Mouse (Mus musculus) Patski (cell line): ENCODE results near the gene Phactr4. TPM values are rescaled to one million over a fixed set of nuclear protein-coding genes. Genes with fewer than 3 reads are reported as not detected.
A peak's percentile ranks its signal among the peaks of the same experiment; 100 is the strongest.

ENCODE experiments used
- ATAC-seq: fragments of 100-300 bp; one replicate; pipeline ENCODE4 v1.8.0; 2021
- CTCF ChIA-PET: fragments of 350-600 bp; sonication (Branson Sonifier 250); formaldehyde crosslinking; loops from one replicate; lab custom pipeline; 2022; ENCODE audit warnings: inconsistent platforms; lab: Charles Lee
- POLR2A ChIA-PET: fragments of 350-600 bp; sonication (Branson Sonifier 250); formaldehyde crosslinking; loops from one replicate; lab custom pipeline; 2022; ENCODE audit warnings: antibody characterized with exemption, inconsistent platforms; lab: Charles Lee
- DNase-seq: peaks from one replicate; pipeline ENCODE4 v3.0.0-alpha.2; 2011; ENCODE audit warnings: low read depth, low spot score
- H3K27me3 ChIP-seq: fragments of 371-371 bp; one replicate; pipeline ENCODE4 v1.5.1; 2021
- CTCF ChIP-seq: fragments of 100-300 bp; IDR thresholded peaks from one replicate; pipeline ENCODE4 v1.5.1; 2021
- in situ Hi-C: fragments of 300-500 bp; cut with MboI; formaldehyde crosslinking; loops from 3 replicates; pipeline ENCODE4 v1.11.1; 2018; ENCODE audit warnings: low pct_unique_long_range_greater_than_20kb, mixed read lengths
- polyA plus RNA-seq: library from polyadenylated mRNA; unstranded; gene quantifications from one replicate; pipeline ENCODE4 v1.2.3, GENCODE M21; 2021

Phactr4 gene
- polyA plus RNA-seq, 1 experiment from 2014 or later = 60.4 TPM

DNA sequence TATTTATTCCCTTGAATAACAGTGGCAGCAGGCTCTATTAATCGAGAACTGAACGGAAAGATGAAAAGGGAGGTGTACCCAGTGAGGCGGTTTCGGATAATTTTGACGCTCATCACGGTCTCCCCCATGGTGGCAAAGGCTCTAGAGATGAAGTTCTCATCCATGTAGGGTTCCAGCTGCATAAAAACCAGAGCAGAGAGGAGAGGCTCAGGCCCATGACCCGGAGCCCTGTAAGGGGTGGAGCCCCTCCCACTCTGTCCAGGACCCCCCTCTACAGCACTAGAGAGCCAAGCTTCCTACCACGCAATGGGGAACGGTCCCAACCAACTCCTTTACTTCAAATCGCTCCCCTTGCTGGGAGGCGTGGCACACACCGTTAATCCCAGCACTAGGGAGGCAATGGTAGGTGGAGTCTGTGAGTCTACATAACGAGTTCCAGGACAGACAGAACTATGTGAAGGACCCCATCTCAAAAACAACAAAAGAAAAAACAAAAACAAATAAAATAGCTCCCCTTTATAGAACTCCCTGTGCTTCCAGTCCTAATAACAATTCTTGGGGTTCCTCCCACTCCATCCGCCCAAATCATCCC, 93.8 kb downstream of the Phactr4 start:
- H3K27me3 ChIP-seq = no peaks in the 10 kb centered on the region
- ChIA-PET POLR2A (interaction anchor here (1.0 kb wide), 1 partner anchor 118 kb away, joined by 3 read pairs; no protein-coding TSS in a partner anchor), CTCF (interaction anchor here (2.3 kb wide), 1 partner anchor 19 kb away, joined by 9 read pairs; no protein-coding TSS in a partner anchor)
- DNase-seq (no peak), ATAC-seq (no peak)
- in situ Hi-C loops = no loop called here
- TF ChIP-seq CTCF = no peak

DNA sequence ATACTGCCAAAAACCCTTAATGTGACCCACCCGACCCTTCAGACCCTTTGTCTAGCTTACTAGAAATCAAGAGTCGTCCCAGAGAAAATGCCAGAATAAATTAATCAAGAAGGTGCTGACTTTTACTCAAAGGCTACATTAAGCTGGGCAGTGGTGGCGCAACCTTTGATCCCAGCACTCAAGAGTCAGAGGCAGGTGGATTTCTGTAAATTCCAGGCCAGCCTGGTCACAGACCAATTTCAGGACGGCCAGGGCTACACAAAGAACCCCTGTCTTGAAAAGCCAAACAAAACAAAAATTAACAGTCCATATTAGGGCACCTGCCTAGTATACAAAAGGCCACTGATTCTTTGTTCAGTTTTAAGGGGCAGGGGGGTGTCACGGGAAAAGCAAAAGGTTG, 95.8 kb downstream of the Phactr4 start:
- TF ChIP-seq CTCF = no peak
- DNase-seq = no peak
- ChIA-PET CTCF (no interaction called here), POLR2A (interaction anchor here (1.7 kb wide), 1 partner anchor 17 kb away, joined by 3 read pairs; no protein-coding TSS in a partner anchor)
- H3K27me3 ChIP-seq = no peaks in the 10 kb centered on the region
- in situ Hi-C loops = no loop called here
- no peak for ATAC-seq

DNA sequence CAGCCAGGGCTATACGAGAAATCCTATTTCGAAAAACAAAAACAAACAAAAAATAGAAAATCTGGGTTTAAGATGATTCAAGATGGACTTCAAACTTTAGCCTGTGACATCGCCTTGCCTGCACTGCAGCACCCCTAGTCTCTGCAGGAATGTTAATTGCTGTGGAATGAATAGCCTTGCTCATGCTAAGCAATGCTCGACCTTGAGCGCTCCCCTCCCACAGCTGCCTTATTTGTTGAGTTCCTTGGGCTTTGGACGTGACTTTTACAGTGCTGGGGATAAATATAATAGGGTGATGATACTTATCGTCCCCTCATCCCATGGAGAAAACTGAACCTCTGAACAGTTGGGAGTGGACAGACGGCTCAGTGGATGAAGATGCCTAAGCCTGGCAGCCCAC, 106.6 kb downstream of the Phactr4 start:
- TF ChIP-seq CTCF = no peak
- CTCF ChIA-PET = no interaction called here
- in situ Hi-C loops = no loop called here
- H3K27me3 ChIP-seq = no peaks in the 10 kb centered on the region
- no peak for ATAC-seq
- POLR2A ChIA-PET = no interaction called here
- DNase-seq = no peak

DNA sequence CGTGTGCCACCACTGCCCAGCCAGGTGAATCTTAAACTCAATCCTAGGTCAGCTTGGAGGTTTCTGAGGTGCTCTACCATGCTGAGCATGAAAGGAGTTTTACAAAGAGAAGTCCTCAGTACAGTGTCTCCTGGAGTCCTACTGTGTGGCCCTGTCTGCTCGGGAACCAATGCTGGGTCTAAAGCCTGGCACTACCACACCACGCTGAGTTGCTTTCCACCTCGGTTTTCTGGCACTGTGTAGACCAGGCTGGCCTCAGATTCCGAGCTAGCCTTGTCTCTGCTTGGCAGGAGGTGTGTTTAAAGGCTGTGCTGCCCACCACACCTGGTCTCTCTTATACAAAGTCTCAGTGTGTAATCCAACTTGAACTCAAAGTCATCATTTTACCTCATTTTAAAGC, 109.7 kb downstream of the Phactr4 start:
- POLR2A ChIA-PET = interaction anchor here (2.1 kb wide), 1 partner anchor 17 kb away, joined by 5 read pairs; the partner anchor contains the start of gene Trnau1ap
- in situ Hi-C loops = no loop called here
- no peaks in the 10 kb centered on the region for H3K27me3 ChIP-seq
- DNase-seq (no peak), ATAC-seq (no peak)
- no peak for TF ChIP-seq CTCF
- CTCF ChIA-PET = no interaction called here

DNA sequence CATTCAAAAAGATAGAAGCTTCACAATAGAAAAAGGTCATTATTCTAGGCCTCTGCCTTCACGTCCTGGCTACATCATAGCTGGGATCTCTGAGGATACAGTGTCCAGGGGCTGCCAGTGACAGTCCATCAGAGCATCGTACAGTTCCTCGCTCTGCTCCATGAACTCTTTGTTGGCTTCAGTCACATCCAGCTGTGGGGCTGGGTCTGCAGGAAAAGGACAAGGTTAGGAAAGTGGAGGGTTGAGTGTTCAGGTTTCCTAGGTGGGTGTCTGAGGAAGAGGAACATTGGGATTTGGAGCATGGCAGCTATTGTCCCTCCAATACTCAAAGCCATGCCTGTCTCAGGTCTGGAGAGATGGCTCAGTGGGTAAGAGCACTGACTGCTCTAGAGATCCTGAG, 110.5 kb downstream of the Phactr4 start:
- no peak for DNase-seq
- CTCF ChIA-PET = no interaction called here
- in situ Hi-C loops = no loop called here
- no peaks in the 10 kb centered on the region for H3K27me3 ChIP-seq
- TF ChIP-seq CTCF = no peak
- no peak for ATAC-seq
- POLR2A ChIA-PET = interaction anchor here (2.1 kb wide), 1 partner anchor 18 kb away, joined by 5 read pairs; the partner anchor contains the start of gene Trnau1ap

DNA sequence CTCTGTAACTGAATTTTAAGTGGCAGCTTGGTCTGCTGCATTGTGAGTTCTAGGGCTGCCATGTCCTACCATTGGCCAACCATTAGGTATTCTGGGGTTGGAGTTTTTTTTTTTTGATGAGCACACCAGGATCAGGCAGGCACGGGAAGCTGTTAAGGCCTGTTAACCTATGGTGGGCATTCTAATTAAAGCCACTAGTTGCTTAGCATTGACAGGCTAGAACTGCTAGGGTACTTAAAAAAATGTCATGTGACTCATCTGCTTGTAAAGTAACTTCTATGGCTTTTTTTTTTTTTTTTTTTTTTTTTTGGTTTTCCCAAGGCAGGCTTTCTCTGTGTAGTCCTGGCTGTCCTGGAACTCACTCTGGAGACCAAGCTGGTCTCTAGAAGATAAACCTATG, 111.1 kb downstream of the Phactr4 start:
- no peaks in the 10 kb centered on the region for H3K27me3 ChIP-seq
- TF ChIP-seq CTCF = no peak
- DNase-seq = no peak
- CTCF ChIA-PET = interaction anchor here (2.5 to 2.7 kb wide), 2 partner anchors 10 to 13 kb away, joined by 14 to 15 read pairs; no protein-coding TSS in a partner anchor
- POLR2A ChIA-PET = interaction anchor here (2.1 kb wide), 1 partner anchor 18 kb away, joined by 5 read pairs; the partner anchor contains the start of gene Trnau1ap
- in situ Hi-C loops = no loop called here
- no peak for ATAC-seq

DNA sequence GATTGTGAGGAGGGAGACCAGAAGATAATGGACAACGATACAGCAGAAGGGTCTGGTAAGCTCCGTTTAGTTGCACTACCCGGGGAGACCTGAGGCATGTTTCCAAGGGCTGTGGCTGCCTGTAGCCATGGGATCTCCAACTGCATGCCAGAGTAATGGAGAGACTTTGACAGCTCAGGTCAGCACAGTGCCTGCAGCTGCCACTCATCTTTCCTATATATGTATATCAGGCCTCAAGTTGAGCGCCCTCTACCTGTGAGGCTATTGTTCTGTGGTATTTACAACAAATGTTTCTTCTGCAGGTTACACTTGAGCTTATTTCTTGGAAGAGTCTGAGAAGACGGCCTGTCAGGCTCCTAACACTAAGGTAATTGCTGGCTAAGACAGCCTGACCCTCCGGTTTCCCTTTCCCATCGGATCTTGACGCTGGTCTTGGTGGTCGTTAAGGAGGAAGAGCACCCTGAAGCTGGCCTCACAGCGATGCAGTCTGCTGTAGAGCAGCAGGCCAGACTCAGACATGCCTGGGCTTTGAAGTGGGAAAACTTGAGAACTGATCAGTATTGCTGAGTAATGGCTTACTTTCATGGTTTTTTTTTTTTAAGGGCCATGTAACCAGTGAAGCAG, 112.3 kb downstream of the Phactr4 start:
- H3K27me3 ChIP-seq = no peaks in the 10 kb centered on the region
- DNase-seq (no peak), ATAC-seq (no peak)
- ChIA-PET CTCF (interaction anchor here (0.6 to 2.7 kb wide), 15 partner anchors 8 to 205 kb away, joined by 3 to 15 read pairs (median 4); partner anchors contain the start of gene Trnau1ap), POLR2A (interaction anchor here (0.7 to 1.3 kb wide), 5 partner anchors 11 to 200 kb away, joined by 3 to 4 read pairs (median 3); partner anchors contain the start of genes Sesn2 and Taf12)
- in situ Hi-C loops = no loop called here
- peak; percentile 70 for TF ChIP-seq CTCF

DNA sequence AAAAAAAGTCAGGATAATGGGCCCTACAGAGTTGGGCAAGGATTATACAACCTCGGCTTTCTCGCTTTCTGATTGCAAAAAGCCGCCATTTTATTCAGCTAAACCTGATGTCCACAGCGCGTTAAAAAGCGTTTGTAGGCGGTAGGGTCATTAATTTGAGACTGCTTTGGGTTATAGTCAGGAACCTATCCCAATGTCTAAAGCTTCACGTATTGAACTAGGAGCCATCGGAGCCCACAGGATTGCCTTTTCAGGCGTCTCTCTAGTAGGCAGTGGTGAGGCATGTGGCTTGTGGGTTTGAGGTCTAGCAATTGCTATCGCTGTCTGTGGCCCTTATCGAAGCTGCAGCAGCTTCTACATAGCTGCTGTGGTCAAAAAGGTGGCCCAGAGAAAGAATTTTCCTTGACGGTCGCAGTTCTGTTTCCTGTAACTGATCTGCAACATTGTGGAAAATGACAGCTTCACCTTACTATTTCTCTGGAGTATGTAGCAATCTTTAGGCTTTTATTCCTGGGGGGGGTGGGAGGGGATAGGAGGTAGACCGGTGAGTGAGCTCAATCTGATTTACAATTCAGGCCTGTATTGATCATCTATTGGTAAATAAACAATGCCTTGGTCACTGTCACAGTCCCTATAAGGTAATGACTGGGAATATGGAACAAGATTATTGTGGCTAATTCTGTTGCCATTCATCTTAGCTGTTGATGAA, 113.0 kb downstream of the Phactr4 start:
- no peaks in the 10 kb centered on the region for H3K27me3 ChIP-seq
- TF ChIP-seq CTCF = no peak
- in situ Hi-C loops = no loop called here
- POLR2A ChIA-PET = interaction anchor here (0.7 to 1.3 kb wide), 5 partner anchors 12 to 201 kb away, joined by 3 to 4 read pairs (median 3); partner anchors contain the start of genes Sesn2 and Taf12
- ATAC-seq (no peak), DNase-seq (no peak)
- CTCF ChIA-PET = interaction anchor here (0.6 to 2.7 kb wide), 13 partner anchors 10 to 206 kb away, joined by 3 to 15 read pairs (median 4); partner anchors contain the start of gene Trnau1ap

DNA sequence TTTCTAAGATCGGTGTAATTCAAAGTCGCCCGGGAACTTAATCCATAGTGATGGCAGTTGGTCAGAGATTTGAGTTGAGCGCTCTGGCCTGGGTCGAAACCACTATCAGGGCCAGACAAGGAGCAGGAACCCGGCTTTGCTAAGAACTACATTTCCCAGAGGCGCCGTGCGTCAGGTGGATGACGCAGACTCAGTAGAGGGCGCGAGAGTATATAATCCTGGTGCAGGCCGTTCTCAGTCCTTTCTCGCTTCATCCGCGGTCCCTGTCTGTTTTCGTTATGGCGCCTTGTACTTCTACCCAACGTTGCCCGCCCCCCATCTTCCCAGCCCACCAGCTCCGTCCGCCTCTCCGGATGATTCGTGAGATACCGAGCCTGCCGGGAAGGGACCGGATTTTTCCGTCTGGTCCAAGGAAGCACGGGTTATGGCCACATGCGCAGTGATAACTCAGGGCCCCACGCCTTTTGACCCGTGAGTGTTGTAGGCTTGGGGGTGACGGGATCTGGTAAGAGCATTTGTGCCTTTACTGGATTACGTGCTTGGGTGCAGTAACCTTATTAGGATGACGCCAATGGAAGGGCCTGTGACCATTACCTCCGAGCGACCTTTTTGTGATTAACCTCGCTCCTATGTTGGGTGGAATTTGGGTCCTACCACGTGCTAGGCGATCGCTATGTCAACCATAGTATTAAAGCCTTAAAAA, 113.7 kb downstream of the Phactr4 start:
- in situ Hi-C loops = no loop called here
- CTCF ChIA-PET = interaction anchor here (1.1 to 2.7 kb wide), 6 partner anchors 12 to 206 kb away, joined by 3 to 15 read pairs (median 8); partner anchors contain the start of gene Trnau1ap
- H3K27me3 ChIP-seq = no peaks in the 10 kb centered on the region
- POLR2A ChIA-PET = no interaction called here
- ATAC-seq = peak; percentile 74
- peak; percentile 49 for DNase-seq
- TF ChIP-seq CTCF = no peak

DNA sequence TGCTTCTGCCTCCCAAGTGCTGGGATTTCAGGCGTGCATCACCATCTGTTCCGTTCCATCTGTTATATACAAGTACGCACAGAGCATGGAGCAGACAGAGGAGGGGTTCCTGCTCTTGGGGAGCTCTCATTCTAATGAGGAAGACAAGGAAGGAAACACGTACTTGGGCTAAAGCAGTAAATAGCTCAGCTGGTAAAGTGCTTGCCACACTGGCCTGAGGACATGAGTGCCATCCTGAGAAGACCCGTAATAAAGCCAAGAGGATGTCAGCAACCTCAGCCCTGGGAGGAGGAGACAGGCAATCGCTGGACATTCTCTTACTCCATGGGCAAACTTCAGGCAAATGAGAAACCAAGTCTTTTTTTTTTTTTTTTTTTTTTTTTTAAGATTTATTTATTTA, 116.3 kb downstream of the Phactr4 start:
- H3K27me3 ChIP-seq = no peaks in the 10 kb centered on the region
- in situ Hi-C loops = no loop called here
- ATAC-seq (no peak), DNase-seq (no peak)
- TF ChIP-seq CTCF = no peak
- ChIA-PET POLR2A (no interaction called here), CTCF (no interaction called here)

Other genes with a start within 250 kb of the Phactr4 start
- 35.5 TPM for gene Ythdf2, start 210.2 kb downstream of the Phactr4 start, polyA plus RNA-seq
- 14.0 TPM for gene Gmeb1, start 160.9 kb downstream of the Phactr4 start, polyA plus RNA-seq
- gene Taf12, start 148.1 kb downstream of the Phactr4 start, polyA plus RNA-seq = 19.1 TPM
- gene Rab42, start 119.1 kb downstream of the Phactr4 start, polyA plus RNA-seq = not detected
- gene Trnau1ap, start 93.0 kb downstream of the Phactr4 start, polyA plus RNA-seq = 28.9 TPM
- gene Rcc1, start 68.9 kb downstream of the Phactr4 start, polyA plus RNA-seq = 31.4 TPM
- 6.3 TPM for gene Med18, start 41.4 kb upstream of the Phactr4 start, polyA plus RNA-seq
- 22.4 TPM for gene Sesn2, start 88.0 kb upstream of the Phactr4 start, polyA plus RNA-seq
- gene Atpif1, start 111.2 kb upstream of the Phactr4 start, polyA plus RNA-seq = 393 TPM
- gene Dnajc8, start 113.1 kb upstream of the Phactr4 start, polyA plus RNA-seq = 149 TPM
- not detected for gene Ptafr, start 141.6 kb upstream of the Phactr4 start, polyA plus RNA-seq
- 17.6 TPM for gene Eya3, start 216.5 kb upstream of the Phactr4 start, polyA plus RNA-seq